Mouse (Mus musculus) kidney, postnatal 10 days (tissue): ENCODE measurements around the gene Slc23a2.
A peak's percentile ranks its signal among the peaks of the same experiment; 100 is the strongest.

ENCODE experiments used
- DNase-seq: peaks from one replicate; pipeline ENCODE4 v3.0.0; 2021; ENCODE audit warnings: mixed read lengths

The Slc23a2 gene

GRCm38 (mm10) chr2:132017611-132018010 is 127.3 kb downstream of the Slc23a2 start:
- DNase-seq, result peak; percentile 70

- DNase-seq, result no peak
Observed at GRCm38 (mm10) chr2:132016034-132016433, 128.9 kb downstream of the Slc23a2 start.

- no peak for DNase-seq
Observed at GRCm38 (mm10) chr2:132013152-132013551, 131.8 kb downstream of the Slc23a2 start.

GRCm38 (mm10) chr2:132010781-132011180 is 134.1 kb downstream of the Slc23a2 start:
- DNase-seq, result no peak

- no peak for DNase-seq
Observed at GRCm38 (mm10) chr2:132008186-132008585, 136.7 kb downstream of the Slc23a2 start.

GRCm38 (mm10) chr2:132007475-132007819 is 137.5 kb downstream of the Slc23a2 start:
- no peak for DNase-seq

- DNase-seq, result peak; percentile 78
Observed at GRCm38 (mm10) chr2:132006561-132007474, 138.1 kb downstream of the Slc23a2 start.

- DNase-seq, result no peak
Observed at GRCm38 (mm10) chr2:132005445-132005844, 139.5 kb downstream of the Slc23a2 start.

GRCm38 (mm10) chr2:132004495-132005136 is 140.3 kb downstream of the Slc23a2 start:
- DNase-seq, result no peak

GRCm38 (mm10) chr2:132003916-132004315 is 141.0 kb downstream of the Slc23a2 start:
- no peak for DNase-seq
